Mouse (Mus musculus) B cell, adult 2 months (primary cell): ENCODE measurements at regions not wholly inside any gene's neighbourhood (a gene's known extent, or its start where the extent isn't known, plus 50 kb on each side); places are given as distances from the start of the nearest gene placed in this dataset.

ENCODE experiments used
- DNase-seq, 2 experiments: peaks; one replicate each; pipeline ENCODE4 v3.0.0; 2022

DNA sequence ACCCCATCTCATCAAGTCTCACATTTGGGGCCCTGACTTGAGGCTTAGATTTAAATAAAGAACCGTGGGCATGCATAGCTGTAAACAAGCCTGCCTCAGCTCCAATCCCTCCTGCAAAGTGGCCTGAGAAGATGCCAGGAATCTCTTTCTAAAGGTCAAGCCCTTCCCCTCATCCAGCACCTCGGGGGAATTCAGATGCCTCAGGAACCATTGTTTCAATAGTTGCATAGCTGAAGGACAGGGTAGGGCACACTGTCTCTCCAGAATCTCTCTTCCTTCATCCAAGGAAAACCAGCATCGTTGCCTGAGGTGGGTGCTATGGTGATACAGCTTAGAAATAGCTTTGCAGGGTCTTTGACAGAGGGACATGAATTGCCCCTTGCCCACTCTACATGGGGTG lies 154.4 kb downstream of the Thbs2 start:
- DNase-seq, result no peak

DNA sequence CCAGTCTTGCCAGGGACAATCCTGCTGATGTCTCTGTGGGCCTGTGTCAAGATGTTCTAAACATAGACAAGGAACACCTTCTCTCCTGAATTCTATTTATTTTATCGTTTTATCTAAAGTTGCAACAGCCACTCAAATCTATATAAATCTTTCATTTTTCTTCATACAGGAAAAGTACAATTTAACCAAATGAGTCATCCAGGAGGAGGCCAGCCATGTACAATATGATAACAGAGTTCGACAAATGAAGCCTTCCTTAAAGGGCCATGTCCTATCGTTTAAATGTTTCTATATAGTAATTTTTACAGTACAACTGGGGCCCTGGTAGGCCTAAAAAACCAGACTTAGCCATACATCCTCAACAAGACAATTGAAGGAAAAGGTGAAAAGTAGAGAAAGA lies 154.8 kb downstream of the Thbs2 start:
- DNase-seq, result no peak

DNA sequence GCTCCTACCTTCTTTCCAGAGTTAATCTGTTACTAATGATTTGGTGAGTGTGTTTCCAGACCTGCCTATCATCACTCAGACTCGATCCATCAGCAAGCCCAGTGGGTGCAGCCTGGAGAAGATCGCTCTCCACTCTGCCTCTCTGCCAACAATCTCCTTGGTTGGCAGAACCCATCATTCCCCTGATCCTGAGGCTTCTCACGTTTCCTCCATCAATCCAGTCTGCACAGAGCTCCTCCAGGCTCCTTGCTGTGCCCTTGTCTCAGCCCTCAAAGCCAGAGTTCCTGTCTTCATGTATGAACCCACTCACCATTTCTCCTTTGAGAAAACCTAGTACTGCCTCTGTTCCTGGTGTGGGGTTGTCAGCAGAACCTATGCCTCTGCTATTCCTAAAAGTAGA lies 155.5 kb downstream of the Thbs2 start:
- DNase-seq, result no peak

DNA sequence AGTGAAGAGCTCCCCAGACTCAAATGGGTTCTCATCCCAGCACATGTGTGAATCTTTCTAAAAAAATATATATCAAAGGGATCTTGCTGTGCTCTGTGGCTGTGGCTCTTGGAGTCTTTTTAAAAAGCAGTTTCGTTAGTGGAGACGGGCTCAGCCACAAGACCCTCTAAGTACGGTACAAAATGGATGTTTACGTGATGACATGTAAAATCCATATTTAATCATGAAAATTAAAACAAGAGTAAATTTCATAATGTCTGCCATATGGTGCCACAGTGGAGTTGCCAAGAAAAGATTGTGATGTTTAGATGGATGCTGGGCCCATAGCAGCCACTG lies 161.1 kb downstream of the Thbs2 start:
- no peak for DNase-seq

DNA sequence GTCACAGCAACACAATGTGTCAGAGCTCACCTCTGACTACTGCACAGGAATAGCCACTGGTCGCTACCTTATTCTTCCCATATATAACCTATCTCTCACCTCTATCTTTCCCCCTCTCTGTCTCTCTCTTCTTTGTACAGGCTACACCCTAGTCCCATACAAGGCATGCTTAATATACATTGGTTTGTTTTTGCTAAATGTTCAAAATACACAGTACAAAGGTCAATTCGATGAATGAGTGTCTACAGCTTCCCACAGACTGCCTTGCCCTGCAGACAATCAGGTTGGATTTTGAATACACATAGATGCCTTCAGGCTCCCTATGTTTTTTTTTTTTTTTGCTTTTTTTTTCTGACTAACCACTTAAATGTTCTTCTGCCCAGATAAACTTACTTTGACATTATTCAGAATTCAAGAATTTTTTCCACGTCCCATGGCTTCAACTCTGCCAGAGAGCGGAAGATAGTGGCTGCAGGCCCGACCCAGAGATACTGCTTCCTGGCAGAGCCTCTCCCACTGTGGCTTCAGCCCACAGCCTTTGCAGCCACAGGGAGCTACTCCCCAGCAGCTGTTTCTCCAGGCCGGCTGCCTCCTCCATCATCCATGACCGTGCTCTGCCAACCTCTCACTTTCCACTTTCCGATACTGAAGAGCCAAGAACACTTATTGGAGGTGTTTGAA lies 161.6 kb downstream of the Thbs2 start:
- no peak for DNase-seq

DNA sequence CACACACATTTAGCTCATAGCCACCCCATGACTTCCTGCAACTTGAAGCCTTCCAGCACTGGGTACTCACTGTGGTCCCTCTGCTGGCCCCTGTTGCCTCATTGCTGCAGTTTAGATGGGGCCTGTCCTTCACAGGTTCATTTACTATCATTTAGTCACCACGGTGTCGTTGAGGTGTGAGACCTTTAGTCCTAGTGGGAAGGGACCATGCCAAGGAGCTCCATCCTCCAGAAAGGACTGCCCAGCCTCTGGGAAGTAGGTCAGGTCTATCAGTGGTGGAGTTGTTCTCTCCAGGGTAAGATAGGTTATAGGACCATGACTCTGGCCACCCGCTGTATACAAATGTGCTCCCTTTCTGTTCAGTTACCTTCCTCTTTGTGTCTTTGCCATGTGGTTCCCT lies 162.2 kb downstream of the Thbs2 start:
- DNase-seq, result no peak

DNA sequence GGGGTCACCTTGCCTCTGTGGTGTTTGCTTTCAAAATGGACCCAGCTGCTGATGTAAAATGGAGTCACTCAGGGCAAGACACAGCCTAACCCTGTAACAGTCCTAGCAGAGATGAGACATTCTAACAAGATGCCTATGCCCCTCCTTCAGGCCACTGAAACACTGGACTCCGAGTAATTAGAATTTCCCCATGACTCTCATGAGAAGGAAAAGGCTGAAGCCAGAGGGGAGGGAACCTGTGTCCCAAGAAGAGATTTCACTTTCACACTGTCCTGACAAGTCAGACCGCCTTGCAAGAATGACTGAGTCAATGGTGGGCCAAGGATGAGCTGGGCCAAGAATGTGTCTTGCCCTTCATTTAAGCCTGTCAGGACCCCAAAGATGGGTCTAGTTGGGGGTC lies 166.3 kb downstream of the Thbs2 start:
- DNase-seq, result no peak

DNA sequence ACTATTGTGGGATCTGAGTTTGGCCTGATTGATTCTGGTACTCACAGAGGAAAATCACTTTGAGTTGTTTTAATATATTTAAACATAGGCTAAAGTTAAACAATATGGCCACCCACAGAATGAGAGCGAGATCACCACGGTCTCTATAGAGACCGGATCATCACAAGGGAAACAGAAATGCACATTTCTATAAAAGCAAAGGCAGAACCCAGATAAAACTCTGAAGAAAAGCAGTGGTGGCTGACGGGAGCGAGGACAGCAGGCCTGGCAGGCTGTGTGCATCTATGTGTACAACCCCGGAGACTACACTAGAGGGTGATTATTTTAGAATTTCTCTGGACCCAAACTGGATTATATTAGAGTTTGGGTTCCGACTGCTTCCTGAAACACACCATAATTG lies 168.8 kb downstream of the Thbs2 start:
- no peak for DNase-seq

DNA sequence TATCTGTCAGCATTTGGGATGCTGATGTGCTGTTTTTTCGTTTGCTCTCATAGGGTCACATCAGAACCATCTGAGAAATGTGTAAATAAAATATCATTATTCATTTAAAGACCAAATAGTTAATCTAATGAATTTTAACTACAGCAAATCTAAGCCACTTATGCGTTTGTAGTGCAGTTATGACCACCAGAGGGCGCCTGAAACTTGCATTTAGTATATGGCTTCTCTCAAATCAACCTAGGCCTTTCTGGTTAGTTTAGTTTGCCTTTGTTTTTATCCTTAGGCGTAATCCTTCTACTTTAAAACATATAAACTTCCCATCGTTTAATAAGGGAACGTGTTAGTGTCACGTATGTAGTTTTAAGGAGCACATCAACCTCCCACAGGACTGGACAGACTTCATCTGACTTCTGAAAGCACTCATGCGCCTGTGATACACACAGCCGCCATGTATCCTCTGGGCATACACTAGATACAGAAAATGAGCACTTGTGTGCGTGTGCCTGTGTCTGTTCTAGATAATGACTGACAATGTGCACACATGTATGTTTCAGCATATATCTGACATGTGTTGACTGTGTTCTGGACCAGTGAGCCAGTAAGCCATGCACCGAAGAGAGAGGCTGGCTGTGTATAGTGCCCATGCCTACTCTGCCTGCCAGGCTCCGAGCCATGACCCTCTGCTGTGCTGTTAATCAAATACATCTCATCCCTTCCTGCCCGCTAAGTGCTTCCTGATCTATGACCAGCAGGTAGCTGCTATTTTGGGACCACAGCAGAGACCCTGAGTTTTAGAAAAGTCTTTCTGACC lies 169.4 kb downstream of the Thbs2 start:
- DNase-seq, result peak; percentile 29 to 38

DNA sequence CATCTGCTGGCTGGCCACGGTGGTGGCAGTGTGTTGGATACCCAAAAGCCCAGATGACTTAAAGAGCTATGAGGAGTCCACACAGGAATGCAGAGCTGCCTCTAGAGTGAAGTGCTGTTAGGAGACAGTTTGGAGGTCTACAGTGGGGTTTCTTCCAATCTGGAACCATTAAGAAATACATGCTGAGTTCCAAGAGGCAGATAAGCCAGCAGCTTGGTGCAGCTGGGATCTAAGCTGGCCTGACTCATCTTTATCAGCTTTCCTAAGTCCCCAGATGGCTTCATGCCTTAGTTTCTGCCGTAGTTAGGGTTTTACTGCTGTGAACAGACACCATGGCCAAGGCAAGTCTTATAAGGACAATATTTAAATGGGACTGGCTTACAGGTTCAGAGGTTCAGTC lies 172.0 kb downstream of the Thbs2 start:
- DNase-seq, result no peak

DNA sequence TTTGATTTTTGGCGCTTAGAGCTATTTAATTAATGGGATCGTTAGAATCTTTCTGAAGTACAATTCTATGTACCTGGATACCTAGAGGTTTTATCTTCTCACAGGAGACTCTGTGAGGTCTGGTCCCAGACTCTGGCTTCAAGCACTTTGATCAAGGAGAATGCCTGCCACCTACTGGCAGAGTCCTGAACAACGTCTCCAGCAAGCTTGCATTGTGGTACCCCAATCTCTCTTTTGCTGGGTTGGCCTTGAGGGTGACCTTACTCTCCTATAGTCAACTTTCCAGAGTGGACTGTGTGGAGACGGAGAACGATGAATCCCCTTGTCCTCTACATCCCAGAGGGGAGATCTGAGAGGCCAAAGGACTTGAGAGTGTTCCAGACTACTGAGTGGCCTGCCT lies 173.5 kb downstream of the Thbs2 start:
- peak; percentile 19 to 20 for DNase-seq

DNA sequence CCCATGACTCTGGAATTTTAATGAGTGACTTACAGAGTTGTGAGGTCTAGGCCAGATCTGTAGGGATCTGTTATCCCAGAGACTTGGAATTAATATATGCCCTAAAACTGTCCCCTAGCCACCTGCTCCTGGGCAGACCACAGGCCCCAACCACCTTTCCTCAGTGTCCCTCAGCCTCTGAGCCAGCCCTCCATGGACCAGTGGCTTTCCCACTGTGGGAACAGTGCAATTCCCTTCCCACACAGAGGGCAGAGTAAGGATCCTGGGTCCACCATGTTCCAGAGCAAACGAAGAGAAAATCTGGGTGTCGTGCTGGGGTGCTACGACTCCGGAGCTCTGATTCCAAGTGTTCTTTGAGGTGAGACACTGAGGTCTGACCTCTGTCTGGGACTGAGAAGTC lies 174.7 kb downstream of the Thbs2 start:
- no peak for DNase-seq

DNA sequence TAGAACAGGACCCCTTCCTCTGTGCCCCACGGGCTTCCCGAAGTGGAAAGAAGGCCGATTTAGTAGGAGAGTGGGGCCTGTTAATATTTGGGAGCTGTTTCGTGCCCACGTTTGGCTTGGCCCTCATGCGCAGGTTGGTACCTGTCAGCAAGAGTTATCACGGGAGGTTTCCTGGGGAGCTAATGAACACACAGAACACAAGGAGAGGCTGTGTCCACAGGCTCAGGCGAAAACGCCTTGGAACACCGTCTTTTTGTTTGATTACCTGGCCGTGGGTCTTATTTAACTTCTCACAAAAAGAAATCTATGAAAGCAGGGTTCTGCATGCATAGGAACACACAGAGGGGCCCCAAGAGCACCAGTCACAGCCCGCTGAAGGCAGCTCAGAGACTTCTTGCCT lies 175.8 kb downstream of the Thbs2 start:
- no peak for DNase-seq

DNA sequence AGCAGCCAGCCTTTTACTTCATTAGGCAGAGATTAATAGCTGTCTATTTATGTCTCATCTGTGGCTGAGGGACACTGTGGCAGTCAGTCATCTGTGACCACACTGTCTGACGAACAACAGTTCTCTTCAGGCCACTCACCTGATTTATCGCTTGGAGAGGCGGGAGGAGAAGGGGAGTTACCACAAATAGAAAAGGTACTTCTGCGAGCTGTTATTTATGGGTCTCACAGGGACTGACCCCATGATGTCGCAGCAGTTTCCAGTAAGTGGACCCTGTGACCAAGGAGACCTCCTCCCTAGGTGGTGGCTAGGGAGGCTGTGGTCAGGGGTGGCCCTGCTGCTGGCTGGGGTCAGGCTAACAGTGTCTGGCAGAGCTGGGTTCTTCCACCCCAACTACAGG lies 176.7 kb downstream of the Thbs2 start:
- DNase-seq, result no peak

DNA sequence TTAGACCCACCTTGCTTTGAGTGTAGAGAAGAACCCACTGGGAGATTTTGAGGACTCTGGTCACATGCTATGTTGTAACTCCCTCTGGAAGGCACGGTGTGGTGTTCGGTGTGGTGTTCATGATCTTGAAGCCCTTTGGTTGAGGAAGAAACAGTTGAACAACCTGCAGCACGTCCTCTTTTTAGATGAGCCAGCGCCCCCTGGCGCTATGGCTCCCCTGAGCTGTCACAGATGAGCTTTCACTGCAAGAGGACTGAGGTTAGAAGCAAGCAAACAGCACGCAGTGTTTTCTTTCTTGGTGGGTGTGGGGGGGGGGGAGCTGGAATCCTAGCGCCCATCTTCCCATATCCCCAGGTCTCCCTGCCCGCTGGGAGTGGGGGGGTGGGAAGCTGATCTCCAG lies 177.9 kb downstream of the Thbs2 start:
- no peak for DNase-seq

DNA sequence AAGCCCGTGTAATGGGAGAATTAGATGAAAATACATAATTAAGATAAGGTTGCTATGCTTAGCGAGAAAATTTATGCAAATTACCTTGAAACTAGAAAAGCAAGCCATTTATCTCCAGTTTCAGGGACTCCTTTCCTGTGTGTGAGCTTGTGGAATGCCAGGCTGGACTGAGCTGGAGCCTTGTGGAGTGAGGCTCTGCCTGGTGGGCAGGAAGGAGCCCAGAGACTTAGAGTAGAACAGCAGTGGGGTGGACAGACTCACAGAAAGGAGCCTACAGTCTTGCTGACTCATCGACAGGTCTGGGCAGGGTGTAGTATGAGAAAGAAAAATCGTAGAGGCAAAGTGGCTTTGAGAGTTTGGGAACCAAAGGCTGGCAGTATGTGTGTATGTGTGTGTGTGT lies 180.6 kb downstream of the Thbs2 start:
- DNase-seq, result no peak

DNA sequence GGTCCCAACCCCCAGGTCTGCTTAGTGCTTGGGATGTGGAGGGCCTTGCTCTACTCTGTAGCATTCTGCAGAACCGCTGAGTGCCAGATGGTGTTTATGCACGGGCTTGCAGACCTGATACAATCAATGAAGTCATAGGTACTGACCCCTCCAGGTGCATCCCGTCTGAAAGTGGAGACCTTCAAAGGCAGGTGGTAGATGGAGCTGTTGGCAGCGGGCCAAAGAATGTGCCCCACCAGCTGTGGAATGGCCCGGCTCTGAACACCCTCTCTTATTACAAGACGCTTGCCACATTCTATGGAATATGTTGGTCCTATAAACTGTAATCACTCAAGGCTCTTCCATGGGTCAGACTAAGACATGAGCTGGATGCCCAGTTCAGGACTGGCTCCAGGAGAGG lies 183.5 kb downstream of the Thbs2 start:
- no peak for DNase-seq

DNA sequence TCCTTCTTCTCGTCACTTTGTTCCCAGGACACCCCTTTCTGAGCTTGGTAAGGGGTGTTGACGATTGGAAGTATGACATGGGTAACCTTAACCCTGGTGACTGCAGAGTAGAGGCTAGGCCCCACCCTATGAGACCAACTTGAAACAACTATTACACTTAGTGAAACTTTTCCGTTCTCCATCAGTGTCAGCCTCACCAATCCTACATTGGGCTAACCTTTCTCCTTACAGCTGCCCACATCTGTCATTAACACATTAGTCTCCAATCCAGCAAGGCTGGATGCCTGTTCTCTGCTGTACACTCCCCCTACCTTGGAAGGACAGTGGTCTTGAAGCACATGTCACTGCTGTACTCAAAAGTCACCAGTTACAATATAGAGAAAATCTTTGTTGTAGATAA lies 186.9 kb downstream of the Thbs2 start:
- no peak for DNase-seq

DNA sequence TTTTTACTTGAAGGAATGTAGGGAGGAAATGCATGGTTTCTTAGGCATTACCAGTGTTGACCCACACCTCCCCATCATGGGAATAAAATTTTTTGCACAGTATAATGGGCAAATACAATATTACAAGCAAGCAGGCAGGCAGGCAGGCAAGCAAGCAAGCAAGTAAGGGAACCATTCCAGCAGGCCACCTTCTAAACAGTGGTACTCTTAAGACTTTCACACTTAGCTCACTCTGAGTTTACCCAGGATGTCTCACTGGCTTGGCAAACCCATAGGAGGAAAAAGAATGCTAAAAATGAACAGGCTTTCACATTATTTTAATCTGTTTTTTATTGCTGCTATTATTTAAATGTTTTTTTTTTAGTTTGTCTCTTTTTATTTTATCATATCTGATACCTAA lies 187.9 kb downstream of the Thbs2 start:
- DNase-seq, result no peak

DNA sequence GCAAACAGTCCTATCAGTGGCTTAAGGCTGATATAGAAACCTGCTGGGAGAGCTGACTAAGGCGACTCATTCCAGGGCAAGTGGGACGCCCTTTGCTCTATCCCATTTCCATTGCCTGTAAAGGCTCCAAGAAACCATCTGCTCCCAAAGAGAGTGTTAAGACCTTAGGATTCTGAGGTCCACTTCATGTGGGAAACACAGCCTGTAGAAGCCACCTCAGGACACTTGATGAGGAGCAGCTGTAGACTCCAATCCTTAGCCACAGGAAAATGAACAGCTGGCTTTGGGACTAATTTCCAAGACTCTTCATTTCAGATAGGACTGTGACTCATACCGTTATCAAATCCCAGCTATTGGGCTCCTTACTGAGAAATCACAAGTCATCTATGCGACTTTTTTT lies 188.6 kb downstream of the Thbs2 start:
- DNase-seq, result no peak

DNA sequence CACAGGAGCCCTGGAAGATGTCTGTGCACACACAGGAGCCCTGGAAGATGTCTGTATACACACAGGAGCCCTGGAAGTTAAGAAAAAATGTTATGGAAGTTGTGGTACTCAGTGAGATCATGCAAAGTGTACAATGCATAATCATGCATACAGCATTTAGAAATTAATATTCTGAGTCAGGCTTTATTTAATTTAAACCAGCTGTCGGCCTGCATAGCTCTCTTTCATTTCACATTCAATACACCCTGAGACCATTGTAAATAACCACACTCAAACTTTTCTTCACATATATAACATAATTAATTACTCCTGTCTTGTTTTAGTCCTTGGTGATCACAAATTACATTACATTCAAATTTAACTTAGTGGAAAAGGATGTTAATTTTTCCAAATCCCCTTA lies 190.4 kb downstream of the Thbs2 start:
- DNase-seq, result no peak

DNA sequence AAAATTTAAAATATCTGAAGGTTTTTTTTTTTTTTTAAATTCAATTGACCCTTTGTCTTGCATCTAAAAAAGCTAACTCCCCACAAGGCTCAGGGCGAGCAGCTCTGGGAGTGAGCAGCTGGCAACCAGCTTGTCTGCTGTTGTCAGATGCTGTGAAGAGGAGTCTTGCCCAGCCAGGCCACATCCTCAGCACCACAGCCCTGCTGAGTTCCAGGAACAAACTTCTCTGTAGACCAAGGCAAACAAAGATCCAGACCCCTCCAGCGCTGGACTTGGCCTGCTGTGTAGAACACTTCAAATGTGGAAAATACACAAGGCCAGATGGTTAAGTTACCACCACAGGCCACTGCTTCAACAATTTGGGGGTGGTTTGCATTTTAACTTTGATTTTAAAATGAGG lies 192.7 kb downstream of the Thbs2 start:
- no peak for DNase-seq

DNA sequence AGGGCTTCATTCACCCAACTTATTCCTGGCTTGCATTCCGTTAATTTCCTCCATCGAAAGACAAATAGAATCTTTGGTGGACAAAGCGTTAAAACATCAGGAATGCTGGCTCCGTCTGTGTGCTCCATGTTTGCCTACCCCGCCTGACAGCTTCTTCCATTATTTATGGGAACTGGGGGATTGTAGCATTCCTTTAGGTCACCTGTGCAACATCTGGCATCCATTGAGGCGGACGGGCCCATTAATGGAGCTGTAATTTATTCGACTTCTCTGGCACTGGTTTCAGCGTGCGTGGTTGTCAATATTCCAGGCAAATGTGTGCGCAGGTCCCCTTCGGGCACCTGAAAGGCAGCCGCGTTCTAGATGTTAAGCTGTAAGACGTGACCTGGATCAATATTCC lies 196.9 kb downstream of the Thbs2 start:
- no peak for DNase-seq

DNA sequence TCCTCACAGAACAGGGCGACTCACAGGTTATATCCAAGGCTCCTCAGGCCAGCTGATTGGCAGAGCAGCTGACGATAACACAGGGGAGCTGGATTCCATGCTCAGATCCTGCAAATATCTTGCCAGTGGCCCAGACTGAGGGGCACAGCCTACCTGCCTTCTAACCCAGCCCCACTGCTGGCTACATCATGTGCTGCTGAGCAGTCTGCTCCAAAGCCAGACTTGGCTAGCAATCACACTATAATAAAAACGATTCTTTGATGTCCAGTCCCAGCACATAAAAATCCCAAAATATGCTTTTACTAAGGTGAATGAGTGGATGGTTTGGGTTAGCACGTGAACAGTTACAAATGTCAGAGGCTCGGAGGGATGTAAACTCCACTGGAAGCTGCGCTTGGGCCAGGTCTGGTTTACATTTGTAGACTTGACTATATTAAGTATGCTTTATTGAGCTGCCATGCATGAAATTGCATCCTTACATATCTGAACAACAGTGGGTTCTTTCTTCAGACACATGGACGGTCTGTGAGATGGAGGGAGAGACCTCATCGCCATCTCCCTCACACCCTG lies 200.2 kb downstream of the Thbs2 start:
- DNase-seq, result no peak

DNA sequence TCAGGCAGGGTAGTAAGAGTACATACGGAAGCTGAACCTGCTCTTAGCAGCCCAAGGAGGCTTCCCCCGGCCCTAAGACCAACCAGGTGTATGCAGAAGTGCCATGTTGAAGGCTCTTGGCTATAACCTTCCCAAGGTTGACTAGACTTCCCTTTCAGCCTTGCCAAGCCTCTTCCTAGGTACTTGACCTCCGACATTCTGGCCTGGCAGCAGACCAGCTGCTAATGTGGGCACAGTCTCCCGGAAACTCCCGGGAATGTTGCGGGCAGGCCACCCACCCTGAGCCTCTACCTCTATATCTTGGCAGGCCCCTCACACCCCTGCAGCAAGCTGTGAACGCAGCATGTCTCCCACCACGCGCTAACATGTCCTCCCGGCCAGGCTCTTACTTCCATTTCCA lies 201.1 kb downstream of the Thbs2 start:
- no peak for DNase-seq
